Mouse (Mus musculus): ENCODE data around the gene Zdhhc22. TPM values are rescaled to one million over a fixed set of nuclear protein-coding genes. Genes with fewer than 3 reads are reported as not detected.

The Zdhhc22 gene
- polyA plus RNA-seq (2015; fragmentation: Illumina TruSeq; extraction: RNeasy Lipid Tissue Mini Kit (QIAGEN cat#74804); ENCODE audit: low read depth, low replicate concordance): 44.4 TPM

DNA sequence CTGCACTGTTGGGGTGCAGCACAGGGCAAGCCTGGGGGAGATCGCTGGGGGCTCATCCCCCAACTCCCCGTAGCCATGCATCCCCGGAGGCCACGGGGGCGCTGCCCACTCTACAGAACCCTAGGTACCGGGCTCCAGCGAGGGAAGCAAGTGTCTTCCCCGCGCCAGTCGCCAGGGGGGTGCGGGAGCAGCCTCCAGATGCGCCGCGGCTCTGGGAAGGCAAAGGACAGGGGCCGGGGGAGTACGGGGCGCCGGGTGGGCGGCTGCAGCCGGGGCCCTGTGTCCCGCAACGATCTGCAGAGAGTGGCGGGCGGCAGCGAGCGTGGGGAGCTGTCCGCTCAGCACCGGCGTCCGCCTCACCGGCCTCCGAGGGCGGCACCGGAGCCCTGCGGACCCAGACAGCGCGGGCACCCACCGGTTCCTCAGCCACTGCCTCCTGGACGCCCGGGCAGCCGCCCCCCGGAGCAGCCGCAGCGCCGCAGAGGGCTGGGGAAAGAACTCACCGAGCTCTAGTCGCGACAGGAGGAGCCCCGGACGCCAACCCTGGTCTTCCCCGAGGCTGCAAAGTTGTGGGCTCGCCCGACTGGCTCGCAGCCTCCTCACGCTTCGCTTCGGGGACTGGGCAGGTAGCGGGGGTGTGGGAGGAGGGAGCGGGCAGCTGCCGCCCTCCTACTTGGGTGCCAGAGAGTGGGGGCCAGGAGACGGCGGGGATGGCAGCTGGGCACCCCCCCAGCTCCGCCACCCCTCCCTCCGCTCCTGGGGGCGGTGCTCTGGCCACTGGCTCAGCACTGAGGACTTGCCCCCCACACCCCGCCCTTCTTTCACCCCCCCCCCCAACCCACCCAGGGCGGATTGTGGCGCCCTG, at the start of gene Zdhhc22:
Zdhhc22 (minus strand) TSS at position 541 of the 865 bp plus-strand sequence.

DNA sequence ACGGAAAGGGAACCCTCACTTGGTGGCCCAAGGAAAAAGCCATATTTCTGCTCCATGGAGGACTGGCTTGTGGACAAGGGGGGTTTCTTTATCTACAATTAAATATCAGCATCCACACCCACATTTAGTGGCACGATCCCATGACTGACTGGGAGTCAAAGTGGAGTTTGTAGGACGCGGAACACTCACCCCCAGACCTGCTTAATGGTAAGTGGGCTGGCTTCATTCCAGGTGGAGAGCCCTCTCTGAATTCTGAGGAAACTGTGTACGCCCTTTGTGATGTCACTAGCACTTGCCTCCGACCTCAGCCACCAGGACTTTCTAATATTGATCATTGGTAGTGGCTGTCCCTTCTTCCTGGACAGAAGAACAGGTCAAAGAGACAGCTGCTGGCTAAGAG, 30.8 kb upstream of the Zdhhc22 start, which contains the start of gene Tmem63c:
Tmem63c (plus strand) TSS at position 301 of the 400 bp plus-strand sequence.

GRCm38 (mm10) chr12:86946862-86947574, 43.2 kb downstream of the Zdhhc22 start, which contains the start of gene Cipc:
TSS of gene Cipc (plus strand) at chr12:86947043.

Other genes starting within 250 kb of the Zdhhc22 start
- gene Irf2bpl, start 105.6 kb downstream of the Zdhhc22 start, polyA plus RNA-seq (2015; fragmentation: Illumina TruSeq; extraction: RNeasy Lipid Tissue Mini Kit (QIAGEN cat#74804); ENCODE audit: low read depth, low replicate concordance): 31.4 TPM
- gene Cipc, start 43.4 kb downstream of the Zdhhc22 start, polyA plus RNA-seq (2015; fragmentation: Illumina TruSeq; extraction: RNeasy Lipid Tissue Mini Kit (QIAGEN cat#74804); ENCODE audit: low read depth, low replicate concordance): 57.9 TPM
- 28.0 TPM for gene Tmem63c, start 30.9 kb upstream of the Zdhhc22 start, polyA plus RNA-seq (2015; fragmentation: Illumina TruSeq; extraction: RNeasy Lipid Tissue Mini Kit (QIAGEN cat#74804); ENCODE audit: low read depth, low replicate concordance)
- gene Ngb, start 112.1 kb upstream of the Zdhhc22 start, polyA plus RNA-seq (2015; fragmentation: Illumina TruSeq; extraction: RNeasy Lipid Tissue Mini Kit (QIAGEN cat#74804); ENCODE audit: low read depth, low replicate concordance): 10.7 TPM
- 66.3 TPM for gene Gstz1, start 156.7 kb upstream of the Zdhhc22 start, polyA plus RNA-seq (2015; fragmentation: Illumina TruSeq; extraction: RNeasy Lipid Tissue Mini Kit (QIAGEN cat#74804); ENCODE audit: low read depth, low replicate concordance)
- 13.0 TPM for gene Pomt2, start 157.5 kb upstream of the Zdhhc22 start, polyA plus RNA-seq (2015; fragmentation: Illumina TruSeq; extraction: RNeasy Lipid Tissue Mini Kit (QIAGEN cat#74804); ENCODE audit: low read depth, low replicate concordance)
- gene Samd15, start 209.3 kb upstream of the Zdhhc22 start, polyA plus RNA-seq (2015; fragmentation: Illumina TruSeq; extraction: RNeasy Lipid Tissue Mini Kit (QIAGEN cat#74804); ENCODE audit: low read depth, low replicate concordance): 3.8 TPM
- 19.9 TPM for gene Tmed8, start 210.0 kb upstream of the Zdhhc22 start, polyA plus RNA-seq (2015; fragmentation: Illumina TruSeq; extraction: RNeasy Lipid Tissue Mini Kit (QIAGEN cat#74804); ENCODE audit: low read depth, low replicate concordance)
- 1.4 TPM for gene Noxred1, start 248.3 kb upstream of the Zdhhc22 start, polyA plus RNA-seq (2015; fragmentation: Illumina TruSeq; extraction: RNeasy Lipid Tissue Mini Kit (QIAGEN cat#74804); ENCODE audit: low read depth, low replicate concordance)

All from brain, adult 10 weeks (tissue).